Mouse (Mus musculus) effector memory CD4-positive, alpha-beta T cell, adult 5 months (primary cell): ENCODE measurements around the gene Nfyc. TPM values are rescaled to one million over a fixed set of nuclear protein-coding genes. Genes with fewer than 3 reads are reported as not detected.

ENCODE experiments used
- polyA plus RNA-seq: library from polyadenylated mRNA; unstranded; fragments of 100-300 nt; shearing (Covaris generic); gene quantifications from one replicate; pipeline ENCODE4 v1.2.1, GENCODE M21; 2017

Gene Nfyc
- polyA plus RNA-seq, result 100 TPM

GRCm38 (mm10) chr4:120831472-120831871 lies at the start of gene Nfyc:
TSS of gene Nfyc (minus strand) at chr4:120831572.

GRCm38 (mm10) chr4:120854588-120855319 lies 23.4 kb upstream of the Nfyc start, which contains the start of gene Rims3:
TSS of gene Rims3 (plus strand) at chr4:120854816.

GRCm38 (mm10) chr4:120747941-120748866 lies 83.2 kb downstream of the Nfyc start, which contains the start of gene Kcnq4:
TSS of gene Kcnq4 (minus strand) at chr4:120748612.

Other genes with a start within 250 kb of the Nfyc start
- gene Gm8439, start 242.8 kb downstream of the Nfyc start, polyA plus RNA-seq, result not detected
- gene Cited4, start 165.0 kb downstream of the Nfyc start, polyA plus RNA-seq, result 1.2 TPM
- not detected for gene Kcnq4, start 83.0 kb downstream of the Nfyc start, polyA plus RNA-seq
- gene Rims3, start 23.2 kb upstream of the Nfyc start, polyA plus RNA-seq, result 0.97 TPM
- gene Exo5, start 93.4 kb upstream of the Nfyc start, polyA plus RNA-seq, result 8.6 TPM
- 5.4 TPM for gene Zfp69, start 120.1 kb upstream of the Nfyc start, polyA plus RNA-seq
- 74.7 TPM for gene Smap2, start 185.7 kb upstream of the Nfyc start, polyA plus RNA-seq
- not detected for gene Col9a2, start 207.8 kb upstream of the Nfyc start, polyA plus RNA-seq